Mouse (Mus musculus): ENCODE data around the gene Saal1.
"Not testable (repeated sequence)": the region's sequence is repeated elsewhere in the genome, so short reads cannot be mapped to it uniquely, and the experiment has no call there.

DNA sequence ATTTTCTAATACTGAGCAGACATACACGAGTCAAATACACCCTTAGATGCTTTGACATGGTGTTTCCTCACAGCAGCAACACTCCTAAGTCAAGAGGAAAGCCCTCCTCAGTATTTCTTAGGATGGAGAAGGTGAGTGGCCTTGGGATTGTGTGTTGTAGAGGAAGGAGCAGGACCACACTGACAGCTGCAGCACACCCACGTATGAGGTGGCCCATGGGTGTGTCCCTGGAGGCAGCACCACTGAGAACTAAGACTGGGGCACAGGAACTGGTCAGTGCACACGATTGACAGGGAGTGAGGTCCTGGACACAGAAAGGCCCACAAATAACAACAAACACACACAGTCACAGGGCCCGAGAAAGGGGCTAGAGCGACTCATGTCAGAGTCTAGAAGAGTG, 29.6 kb upstream of the Saal1 start:
- not testable (repeated sequence) for TF ChIP-seq CTCF, POLR2A (IDR thresholded peaks at IDR 0.05; ENCODE audit: extremely low read depth, insufficient read depth, low read length)

All from cortical plate, adult 2 months (tissue).